In genomic region chr8:79397705-79398250, GRCm38 (mm10) we compare ENCODE assay signal across 8 mouse cellular contexts. TPM values are rescaled to one million over a fixed set of nuclear protein-coding genes. Genes with fewer than 3 reads are reported as not detected.
DNase-seq lines count a peak whose midpoint lies in the region; ATAC-seq and TF ChIP-seq lines count a peak whose summit lies in the region.

No protein-coding gene starts in this region.

- WGBS in kidney, adult 2 months: 36% methylated on average over 7 of the region's 7 CpGs
- WGBS in bone marrow, adult 2 months: 36% methylated on average over 7 of the region's 7 CpGs
- 6% methylated on average over 7 of the region's 7 CpGs for WGBS in forebrain, embryonic 16.5 days
- 14% methylated on average over 7 of the region's 7 CpGs for WGBS in limb, embryonic 15.5 days
- 15% methylated on average over 7 of the region's 7 CpGs for WGBS in neural tube, embryonic 11.5 days

- no peaks in the 10 kb centered on the region for H3K36me3 ChIP-seq in kidney, adult 2 months (ENCODE audit: control insufficient read depth, insufficient read depth, low read length)
- H3K36me3 ChIP-seq in forebrain, embryonic 16.5 days (ENCODE audit: control insufficient read depth, insufficient read depth): no peaks in the 10 kb centered on the region
- peaks cover 3% of the 10 kb centered on the region; the same call in 1 of the 2 replicates for H3K36me3 ChIP-seq in limb, embryonic 15.5 days
- H3K36me3 ChIP-seq in neural tube, embryonic 11.5 days (ENCODE audit: control insufficient read depth, insufficient read depth, low read length): no peaks in the 10 kb centered on the region

- TF ChIP-seq CTCF in kidney, adult 2 months (conservative IDR thresholded peaks at IDR 0.05; ENCODE audit: insufficient read depth, insufficient read length, low read depth, low read length): no peak
- no peak for TF ChIP-seq CTCF in bone marrow, adult 2 months (IDR thresholded peaks at IDR 0.05; ENCODE audit: control insufficient read depth, insufficient read depth, low read length)

- ATAC-seq in forebrain, embryonic 16.5 days: peak; percentile 0; the same call in 1 of the 2 replicates
- ATAC-seq in limb, embryonic 15.5 days (ENCODE audit: insufficient number of reproducible peaks, low FRiP score, low TSS enrichment, low read depth): no peak
- no peak; the same call in 1 of the 2 replicates for ATAC-seq in neural tube, embryonic 11.5 days (ENCODE audit: insufficient read depth, low FRiP score, low TSS enrichment)

- H3K4me1 ChIP-seq in kidney, adult 2 months (ENCODE audit: control insufficient read depth, insufficient read depth, low read length): no peaks in the 10 kb centered on the region; the same call in none of the 2 replicates
- no peaks in the 10 kb centered on the region; the same call in 1 of the 2 replicates for H3K4me1 ChIP-seq in bone marrow, adult 2 months (ENCODE audit: control insufficient read depth, insufficient read depth, low read length)
- H3K4me1 ChIP-seq in forebrain, embryonic 16.5 days (replicated peaks; ENCODE audit: control insufficient read depth, insufficient read depth, low read length): peaks cover 22% of the 10 kb centered on the region
- H3K4me1 ChIP-seq in limb, embryonic 15.5 days: peaks cover 36% of the 10 kb centered on the region
- H3K4me1 ChIP-seq in neural tube, embryonic 11.5 days (ENCODE audit: control insufficient read depth, insufficient read depth, low read length): peaks cover 16% of the 10 kb centered on the region

- peak; percentile 29 for DNase-seq in kidney, adult 2 months
- no peak for DNase-seq in kidney, postnatal 4 days
- no peak for DNase-seq in neural tube, embryonic 11.5 days (ENCODE audit: low spot score)
- no peak for DNase-seq in right cerebral cortex, postnatal 14 days
- no peak for DNase-seq in right cerebral cortex, adult 18-20 months

- no peak for TF ChIP-seq POLR2A in kidney, adult 2 months (IDR thresholded peaks at IDR 0.05; ENCODE audit: low read depth, low read length)
- TF ChIP-seq POLR2A in bone marrow, adult 2 months (IDR thresholded peaks at IDR 0.05; ENCODE audit: borderline replicate concordance, control insufficient read depth, low read depth, low read length): no peak

- H3K9ac ChIP-seq in forebrain, embryonic 16.5 days (replicated peaks; ENCODE audit: low read depth, low read length): peak overlapping the region; percentile 75
- H3K9ac ChIP-seq in limb, embryonic 15.5 days: peak overlapping the region; percentile 92
- peak overlapping the region; percentile 97 for H3K9ac ChIP-seq in neural tube, embryonic 11.5 days (ENCODE audit: low read length)

- H3K4me2 ChIP-seq in forebrain, embryonic 16.5 days (ENCODE audit: low read length): peak overlapping the region; percentile 64
- H3K4me2 ChIP-seq in limb, embryonic 15.5 days: peak overlapping the region; percentile 56
- H3K4me2 ChIP-seq in neural tube, embryonic 11.5 days (ENCODE audit: low read depth): peak overlapping the region; percentile 79

- peak overlapping the region; percentile 83 for H3K27ac ChIP-seq in kidney, adult 2 months (ENCODE audit: insufficient read depth, low read depth, low read length)
- no peak overlapping the region; the same call in 1 of the 2 replicates for H3K27ac ChIP-seq in bone marrow, adult 2 months (ENCODE audit: control insufficient read depth, insufficient read depth, low read depth, low read length, poor library complexity)
- peak overlapping the region; percentile 90 for H3K27ac ChIP-seq in forebrain, embryonic 16.5 days (ENCODE audit: low read length)
- peak overlapping the region; percentile 92 for H3K27ac ChIP-seq in limb, embryonic 15.5 days
- peak overlapping the region; percentile 96 for H3K27ac ChIP-seq in neural tube, embryonic 11.5 days (ENCODE audit: low read depth, low read length)

- H3K4me3 ChIP-seq in kidney, adult 2 months (ENCODE audit: insufficient read depth, low read depth, low read length): peak overlapping the region; percentile 100
- H3K4me3 ChIP-seq in bone marrow, adult 2 months (replicated peaks; ENCODE audit: control insufficient read depth, low read depth, low read length): peak overlapping the region; percentile 69
- H3K4me3 ChIP-seq in forebrain, embryonic 16.5 days (replicated peaks; ENCODE audit: low read length): peak overlapping the region; percentile 80
- H3K4me3 ChIP-seq in limb, embryonic 15.5 days: peak overlapping the region; percentile 62
- peak overlapping the region; percentile 89 for H3K4me3 ChIP-seq in neural tube, embryonic 11.5 days (ENCODE audit: low read depth, low read length)

- no peaks in the 10 kb centered on the region for H3K27me3 ChIP-seq in kidney, adult 2 months (replicated peaks; ENCODE audit: control insufficient read depth, insufficient read depth, low read length)
- H3K27me3 ChIP-seq in forebrain, embryonic 16.5 days (replicated peaks; ENCODE audit: control insufficient read depth, insufficient read depth, low read length): no peaks in the 10 kb centered on the region
- H3K27me3 ChIP-seq in limb, embryonic 15.5 days: no peaks in the 10 kb centered on the region
- H3K27me3 ChIP-seq in neural tube, embryonic 11.5 days (ENCODE audit: control insufficient read depth, insufficient read depth, low read length): no peaks in the 10 kb centered on the region

- no peaks in the 10 kb centered on the region for H3K9me3 ChIP-seq in forebrain, embryonic 16.5 days (ENCODE audit: control insufficient read depth, low read length)
- H3K9me3 ChIP-seq in limb, embryonic 15.5 days: no peaks in the 10 kb centered on the region
- H3K9me3 ChIP-seq in neural tube, embryonic 11.5 days (ENCODE audit: control insufficient read depth, low read length): no peaks in the 10 kb centered on the region

RNA-seq across cellular contexts. Expression of gene Smad1, which starts 1.5 kb away (rescaled TPM):
- 20.8 and 21.7 TPM in 2 replicates for polyA plus RNA-seq in kidney, adult 2 months (2012; rRNA removed)
- polyA plus RNA-seq in bone marrow, adult 2 months (2011; ENCODE audit: insufficient read depth, insufficient read length, low replicate concordance, missing spikeins): 5.3 and 5.6 TPM in 2 replicates
- 65.6 and 65.8 TPM in 2 replicates for polyA plus RNA-seq in forebrain, embryonic 16.5 days (2015; fragmentation: Nextera tagmentation; extraction: Ambion mirVana)
- 49.0 and 54.2 TPM in 2 replicates for polyA plus RNA-seq in limb, embryonic 15.5 days (2015; fragmentation: Nextera tagmentation; extraction: Ambion mirVana)
- 71.9 and 72.5 TPM in 2 replicates for polyA plus RNA-seq in neural tube, embryonic 11.5 days (2014; fragmentation: Nextera tagmentation; extraction: Ambion mirVana)
